Mouse (Mus musculus) bone marrow macrophage, adult 2 months (primary cell): ENCODE measurements around the gene Commd1. TPM values are rescaled to one million over a fixed set of nuclear protein-coding genes. Genes with fewer than 3 reads are reported as not detected.

ENCODE experiments used
- H3K27ac ChIP-seq: 2 replicates; pipeline ENCODE4 v1.5.1; 2012; ENCODE audit warnings: low read depth, low read length; ENCODE audit not compliant: insufficient read depth
- H3K4me1 ChIP-seq: 2 replicates; pipeline ENCODE4 v1.6.1; 2012; ENCODE audit warnings: low read length; ENCODE audit not compliant: control insufficient read depth, insufficient read depth
- H3K4me3 ChIP-seq: 2 replicates; pipeline ENCODE4 v1.5.1; 2012; ENCODE audit warnings: mild to moderate bottlenecking, low read length, moderate library complexity; ENCODE audit not compliant: insufficient read depth
- CTCF ChIP-seq: IDR thresholded peaks from 2 replicates; pipeline ENCODE4 v1.5.1; 2012; ENCODE audit warnings: low read depth, mild to moderate bottlenecking, low read length, moderate library complexity
- POLR2A ChIP-seq: IDR thresholded peaks from 2 replicates; pipeline ENCODE4 v1.6.1; 2012; ENCODE audit warnings: mild to moderate bottlenecking, low read depth, low read length, borderline replicate concordance
- polyA plus RNA-seq: library from polyadenylated mRNA; stranded (reverse); fragments of >200 nt; gene quantifications from 2 replicates; pipeline ENCODE4 v1.2.4, GENCODE M21; 2012; ENCODE audit not compliant: missing spikeins, insufficient read depth, insufficient read length

Commd1 gene
- polyA plus RNA-seq, 1 experiment, result 72.7 TPM

- Histone ChIP-seq H3K4me3 (no peak overlapping the region), H3K4me1 (peaks cover 87% of the 10 kb centered on the region)
Measured at GRCm38 (mm10) chr11:22848649-22849195, 133.5 kb downstream of the Commd1 start.

GRCm38 (mm10) chr11:22847732-22848648 lies 134.2 kb downstream of the Commd1 start:
- peaks cover 88% of the 10 kb centered on the region for H3K4me1 ChIP-seq
- peak overlapping the region; percentile 52 for H3K27ac ChIP-seq
- no peak overlapping the region for H3K4me3 ChIP-seq
- TF ChIP-seq POLR2A, result no peak
- no peak for TF ChIP-seq CTCF

More at GRCm38 (mm10) chr11:22848649-22849195, 133.5 kb downstream of the Commd1 start:
- peak overlapping the region; percentile 52 for H3K27ac ChIP-seq
- TF ChIP-seq CTCF (no peak), POLR2A (no peak)

GRCm38 (mm10) chr11:22846960-22847731 lies 135.0 kb downstream of the Commd1 start:
- H3K4me1 ChIP-seq, result peaks cover 85% of the 10 kb centered on the region
- no peak overlapping the region for H3K27ac ChIP-seq

More at GRCm38 (mm10) chr11:22846960-22847731, 135.0 kb downstream of the Commd1 start:
- no peak overlapping the region for H3K4me3 ChIP-seq
- TF ChIP-seq CTCF (no peak), POLR2A (no peak)

Other genes starting within 250 kb of the Commd1 start
- gene B3gnt2, start 121.4 kb downstream of the Commd1 start, polyA plus RNA-seq, result 19.7 and 20.5 TPM in 2 replicates
- 25.0 and 31.7 TPM in 2 replicates for gene Zrsr1, start 10.4 kb downstream of the Commd1 start, polyA plus RNA-seq
- 56.5 and 58.5 TPM in 2 replicates for gene Gm28048, start 292 bp downstream of the Commd1 start, polyA plus RNA-seq
- 132 and 134 TPM in 2 replicates for gene Cct4, start 8.1 kb upstream of the Commd1 start, polyA plus RNA-seq
- gene Fam161a, start 25.1 kb upstream of the Commd1 start, polyA plus RNA-seq, result 8.1 and 8.3 TPM in 2 replicates